Mouse (Mus musculus): Measurements from ENCODE around the gene Jph4. TPM values are rescaled to one million over a fixed set of nuclear protein-coding genes. Genes with fewer than 3 reads are reported as not detected.

Gene Jph4
- polyA plus RNA-seq, 1 experiment: not detected

- no peaks in the 10 kb centered on the region for H3K27me3 ChIP-seq (ENCODE audit: control insufficient read depth, insufficient read depth, insufficient read length)
- H3K4me3 ChIP-seq (ENCODE audit: insufficient read depth, poor library complexity, severe bottlenecking): no peak overlapping the region
- H3K79me3 ChIP-seq (ENCODE audit: low read depth): no peaks in the 10 kb centered on the region
- TF ChIP-seq USF1 (IDR thresholded peaks at IDR 0.05; ENCODE audit: low read depth) (no peak), MYOD1 (IDR thresholded peaks at IDR 0.05; ENCODE audit: control insufficient read depth, insufficient read length, low read depth) (no peak), MAX (IDR thresholded peaks at IDR 0.05) (no peak), MYOG (IDR thresholded peaks at IDR 0.05; ENCODE audit: control insufficient read depth, extremely low read depth, insufficient read length) (no peak), CEBPB (IDR thresholded peaks at IDR 0.05; ENCODE audit: low read depth) (no peak), CTCF (IDR thresholded peaks at IDR 0.05; ENCODE audit: control insufficient read depth, insufficient read depth, insufficient read length) (no peak), FOSL1 (IDR thresholded peaks at IDR 0.05; ENCODE audit: insufficient read depth, low read length, poor library complexity, severe bottlenecking) (no peak)
- no peak overlapping the region for H3ac ChIP-seq (ENCODE audit: control insufficient read depth, insufficient read length, low read depth)
- H3K36me3 ChIP-seq (ENCODE audit: control insufficient read depth, insufficient read depth): no peaks in the 10 kb centered on the region
- no peaks in the 10 kb centered on the region for H3K79me2 ChIP-seq (ENCODE audit: control insufficient read depth, insufficient read depth)
Measured at GRCm38 (mm10) chr14:55076224-55076623, 40.5 kb downstream of the Jph4 start.

GRCm38 (mm10) chr14:55074416-55074815 is 42.3 kb downstream of the Jph4 start:
- H3K79me2 ChIP-seq (ENCODE audit: control insufficient read depth, insufficient read depth): no peaks in the 10 kb centered on the region
- no peaks in the 10 kb centered on the region for H3K36me3 ChIP-seq (ENCODE audit: control insufficient read depth, insufficient read depth)
- H3K27me3 ChIP-seq (ENCODE audit: control insufficient read depth, insufficient read depth, insufficient read length): no peaks in the 10 kb centered on the region
- H3K79me3 ChIP-seq (ENCODE audit: low read depth): no peaks in the 10 kb centered on the region
- H3ac ChIP-seq (ENCODE audit: control insufficient read depth, insufficient read length, low read depth): no peak overlapping the region
- H3K4me3 ChIP-seq (ENCODE audit: insufficient read depth, poor library complexity, severe bottlenecking): no peak overlapping the region
- TF ChIP-seq MYOD1 (IDR thresholded peaks at IDR 0.05; ENCODE audit: control insufficient read depth, insufficient read length, low read depth): no peak
- TF ChIP-seq MYOG (IDR thresholded peaks at IDR 0.05; ENCODE audit: control insufficient read depth, extremely low read depth, insufficient read length): no peak
- TF ChIP-seq USF1 (IDR thresholded peaks at IDR 0.05; ENCODE audit: low read depth): no peak
- TF ChIP-seq FOSL1 (IDR thresholded peaks at IDR 0.05; ENCODE audit: insufficient read depth, low read length, poor library complexity, severe bottlenecking): no peak
- TF ChIP-seq MAX (IDR thresholded peaks at IDR 0.05): no peak
- no peak for TF ChIP-seq CTCF (IDR thresholded peaks at IDR 0.05; ENCODE audit: control insufficient read depth, insufficient read depth, insufficient read length)
- TF ChIP-seq CEBPB (IDR thresholded peaks at IDR 0.05; ENCODE audit: low read depth): no peak

- H3K36me3 ChIP-seq (ENCODE audit: control insufficient read depth, insufficient read depth): no peaks in the 10 kb centered on the region
- H3K79me3 ChIP-seq (ENCODE audit: low read depth): no peaks in the 10 kb centered on the region
- H3ac ChIP-seq (ENCODE audit: control insufficient read depth, insufficient read length, low read depth): no peak overlapping the region
- no peaks in the 10 kb centered on the region for H3K79me2 ChIP-seq (ENCODE audit: control insufficient read depth, insufficient read depth)
- no peak overlapping the region for H3K4me3 ChIP-seq (ENCODE audit: insufficient read depth, poor library complexity, severe bottlenecking)
- TF ChIP-seq MAX (IDR thresholded peaks at IDR 0.05) (no peak), CTCF (IDR thresholded peaks at IDR 0.05; ENCODE audit: control insufficient read depth, insufficient read depth, insufficient read length) (no peak), CEBPB (IDR thresholded peaks at IDR 0.05; ENCODE audit: low read depth) (no peak)
- H3K27me3 ChIP-seq (ENCODE audit: control insufficient read depth, insufficient read depth, insufficient read length): no peaks in the 10 kb centered on the region
Measured at GRCm38 (mm10) chr14:55071756-55072155, 45.0 kb downstream of the Jph4 start.

GRCm38 (mm10) chr14:55066042-55066441 is 50.7 kb downstream of the Jph4 start:
- Histone ChIP-seq H3K36me3 (ENCODE audit: control insufficient read depth, insufficient read depth) (no peaks in the 10 kb centered on the region), H3K4me3 (ENCODE audit: insufficient read depth, poor library complexity, severe bottlenecking) (no peak overlapping the region), H3K27me3 (ENCODE audit: control insufficient read depth, insufficient read depth, insufficient read length) (no peaks in the 10 kb centered on the region), H3ac (ENCODE audit: control insufficient read depth, insufficient read length, low read depth) (no peak overlapping the region), H3K79me2 (ENCODE audit: control insufficient read depth, insufficient read depth) (no peaks in the 10 kb centered on the region), H3K79me3 (ENCODE audit: low read depth) (no peaks in the 10 kb centered on the region)
- TF ChIP-seq MYOD1 (IDR thresholded peaks at IDR 0.05; ENCODE audit: control insufficient read depth, insufficient read length, low read depth) (no peak), CTCF (IDR thresholded peaks at IDR 0.05; ENCODE audit: control insufficient read depth, insufficient read depth, insufficient read length) (no peak), CEBPB (IDR thresholded peaks at IDR 0.05; ENCODE audit: low read depth) (no peak), FOSL1 (IDR thresholded peaks at IDR 0.05; ENCODE audit: insufficient read depth, low read length, poor library complexity, severe bottlenecking) (no peak), MYOG (IDR thresholded peaks at IDR 0.05; ENCODE audit: control insufficient read depth, extremely low read depth, insufficient read length) (no peak), USF1 (IDR thresholded peaks at IDR 0.05; ENCODE audit: low read depth) (no peak)

DNA sequence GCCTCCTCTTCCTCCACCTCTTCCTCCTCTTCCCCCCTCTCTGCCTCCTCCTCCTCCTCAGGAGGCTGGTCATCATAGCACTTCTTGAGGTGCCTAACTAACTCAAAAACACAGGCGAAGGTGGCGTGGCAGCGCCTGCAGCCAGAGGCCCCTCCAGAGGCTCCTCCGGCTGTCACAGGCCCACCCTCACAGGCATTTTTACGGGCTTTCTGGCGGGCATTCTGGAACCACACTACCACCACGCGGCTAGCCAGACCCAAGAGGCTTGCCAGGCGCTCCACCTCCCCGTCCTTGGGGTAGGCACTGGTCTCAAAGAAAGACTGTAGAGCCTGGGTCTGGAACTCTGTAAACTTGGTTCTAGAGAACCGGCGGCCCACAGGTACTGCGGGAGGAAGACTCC is 51.3 kb downstream of the Jph4 start:
- TF ChIP-seq MYOD1 (IDR thresholded peaks at IDR 0.05; ENCODE audit: control insufficient read depth, insufficient read length, low read depth): no peak
- TF ChIP-seq MAX (IDR thresholded peaks at IDR 0.05): no peak
- TF ChIP-seq CTCF (IDR thresholded peaks at IDR 0.05; ENCODE audit: control insufficient read depth, insufficient read depth, insufficient read length): no peak
- no peak for TF ChIP-seq USF1 (IDR thresholded peaks at IDR 0.05; ENCODE audit: low read depth)
- TF ChIP-seq MYOG (IDR thresholded peaks at IDR 0.05; ENCODE audit: control insufficient read depth, extremely low read depth, insufficient read length): no peak
- no peak for TF ChIP-seq FOSL1 (IDR thresholded peaks at IDR 0.05; ENCODE audit: insufficient read depth, low read length, poor library complexity, severe bottlenecking)
- no peak for TF ChIP-seq CEBPB (IDR thresholded peaks at IDR 0.05; ENCODE audit: low read depth)
- no peaks in the 10 kb centered on the region for H3K27me3 ChIP-seq (ENCODE audit: control insufficient read depth, insufficient read depth, insufficient read length)
- no peak overlapping the region for H3ac ChIP-seq (ENCODE audit: control insufficient read depth, insufficient read length, low read depth)
- no peak overlapping the region for H3K4me3 ChIP-seq (ENCODE audit: insufficient read depth, poor library complexity, severe bottlenecking)
- no peaks in the 10 kb centered on the region for H3K36me3 ChIP-seq (ENCODE audit: control insufficient read depth, insufficient read depth)
- no peaks in the 10 kb centered on the region for H3K79me3 ChIP-seq (ENCODE audit: low read depth)
- no peaks in the 10 kb centered on the region for H3K79me2 ChIP-seq (ENCODE audit: control insufficient read depth, insufficient read depth)
